Mouse (Mus musculus): ENCODE results near the gene Ctnnbl1. TPM values are rescaled to one million over a fixed set of nuclear protein-coding genes. Genes with fewer than 3 reads are reported as not detected.

Ctnnbl1 gene
- polyA plus RNA-seq, 1 experiment from 2014 or later: 98.8 TPM

DNA sequence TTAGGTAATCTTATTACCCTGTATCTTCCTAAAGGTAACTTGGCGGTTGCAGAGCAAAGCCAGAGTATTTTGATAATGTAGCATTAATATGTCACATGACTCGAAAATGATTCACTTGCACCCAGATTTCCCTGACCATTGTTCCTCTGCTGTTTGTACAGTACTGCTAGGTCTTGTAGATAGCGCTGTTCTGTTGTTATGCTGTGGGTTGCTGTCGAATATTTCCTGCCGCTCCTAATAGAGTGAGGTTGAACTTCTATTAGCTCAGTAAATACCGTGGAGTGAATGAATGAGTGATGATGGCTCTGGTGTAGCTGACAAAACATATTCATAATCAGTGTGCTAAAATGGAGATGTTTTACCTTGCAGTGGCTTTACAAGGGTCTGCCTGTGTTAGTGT lies 22.5 kb downstream of the Ctnnbl1 start:
- 91% methylated on average over 6 of the region's 6 CpGs for WGBS
- no peaks in the 10 kb centered on the region for H3K27me3 ChIP-seq (ENCODE audit: control insufficient read depth, insufficient read depth, low read length)
- no peak for ATAC-seq (ENCODE audit: low FRiP score)
- no peak for DNase-seq (ENCODE audit: low spot score, missing footprints)
- H3K4me3 ChIP-seq (ENCODE audit: low read depth, low read length): no peak overlapping the region
- no peak overlapping the region for H3K27ac ChIP-seq (ENCODE audit: low read depth, low read length)
- no peaks in the 10 kb centered on the region for H3K4me1 ChIP-seq (ENCODE audit: control insufficient read depth, insufficient read depth, low read length)
- no peaks in the 10 kb centered on the region for H3K36me3 ChIP-seq (ENCODE audit: control insufficient read depth, insufficient read depth, low read length)
- no peaks in the 10 kb centered on the region for H3K9me3 ChIP-seq (ENCODE audit: control insufficient read depth, low read length)
- H3K9ac ChIP-seq (ENCODE audit: low read length): no peak overlapping the region
- no peak overlapping the region for H3K4me2 ChIP-seq

GRCm38 (mm10) chr2:157762903-157763302 lies 25.7 kb downstream of the Ctnnbl1 start:
- H3K27me3 ChIP-seq (ENCODE audit: control insufficient read depth, insufficient read depth, low read length): no peaks in the 10 kb centered on the region

DNA sequence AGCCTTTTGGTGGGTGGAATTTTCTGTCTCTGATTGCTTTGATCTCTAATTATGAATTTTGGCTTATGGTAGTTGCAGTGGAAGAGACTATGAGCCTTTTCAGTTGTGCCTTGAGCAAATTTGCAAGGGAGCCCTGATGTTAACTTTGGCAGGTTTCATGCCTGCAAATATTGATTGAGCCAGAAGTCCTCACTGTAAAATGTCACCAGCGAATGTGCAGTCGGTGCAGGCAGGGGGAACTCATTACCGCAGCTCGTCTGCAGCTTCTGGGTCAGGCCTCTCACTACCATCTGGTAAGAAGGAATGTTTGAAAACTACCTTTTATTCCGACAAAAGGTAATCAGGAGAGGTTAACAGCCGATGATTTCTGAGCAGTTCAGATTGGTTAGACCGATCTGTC lies 29.4 kb downstream of the Ctnnbl1 start:
- H3K4me2 ChIP-seq: no peak overlapping the region
- H3K27me3 ChIP-seq (ENCODE audit: control insufficient read depth, insufficient read depth, low read length): no peaks in the 10 kb centered on the region
- H3K9me3 ChIP-seq (ENCODE audit: control insufficient read depth, low read length): no peaks in the 10 kb centered on the region
- WGBS: 91% methylated on average over 7 of the region's 7 CpGs
- no peak overlapping the region for H3K4me3 ChIP-seq (ENCODE audit: low read depth, low read length)
- H3K36me3 ChIP-seq (ENCODE audit: control insufficient read depth, insufficient read depth, low read length): no peaks in the 10 kb centered on the region
- H3K27ac ChIP-seq (ENCODE audit: low read depth, low read length): no peak overlapping the region
- ATAC-seq (ENCODE audit: low FRiP score): no peak
- no peak overlapping the region for H3K9ac ChIP-seq (ENCODE audit: low read length)
- DNase-seq (ENCODE audit: low spot score, missing footprints): no peak
- H3K4me1 ChIP-seq (ENCODE audit: control insufficient read depth, insufficient read depth, low read length): peaks cover 6% of the 10 kb centered on the region

More at GRCm38 (mm10) chr2:157762903-157763302, 25.7 kb downstream of the Ctnnbl1 start:
- H3K27ac ChIP-seq (ENCODE audit: low read depth, low read length): no peak overlapping the region
- no peak overlapping the region for H3K4me2 ChIP-seq
- H3K9ac ChIP-seq (ENCODE audit: low read length): no peak overlapping the region
- H3K36me3 ChIP-seq (ENCODE audit: control insufficient read depth, insufficient read depth, low read length): no peaks in the 10 kb centered on the region
- DNase-seq (ENCODE audit: low spot score, missing footprints) (no peak), ATAC-seq (ENCODE audit: low FRiP score) (no peak)
- no peaks in the 10 kb centered on the region for H3K4me1 ChIP-seq (ENCODE audit: control insufficient read depth, insufficient read depth, low read length)
- no peaks in the 10 kb centered on the region for H3K9me3 ChIP-seq (ENCODE audit: control insufficient read depth, low read length)
- 86% methylated on average over 4 of the region's 4 CpGs for WGBS
- H3K4me3 ChIP-seq (ENCODE audit: low read depth, low read length): no peak overlapping the region

GRCm38 (mm10) chr2:157768682-157769429 lies 31.7 kb downstream of the Ctnnbl1 start:
- WGBS: 30% methylated on average over 10 of the region's 10 CpGs
- Histone ChIP-seq H3K9ac (ENCODE audit: low read length) (no peak overlapping the region), H3K4me3 (ENCODE audit: low read depth, low read length) (no peak overlapping the region), H3K27ac (ENCODE audit: low read depth, low read length) (peak overlapping the region; percentile 15; the same call in 1 of the 2 replicates), H3K4me2 (no peak overlapping the region), H3K9me3 (ENCODE audit: control insufficient read depth, low read length) (no peaks in the 10 kb centered on the region), H3K27me3 (ENCODE audit: control insufficient read depth, insufficient read depth, low read length) (no peaks in the 10 kb centered on the region), H3K4me1 (ENCODE audit: control insufficient read depth, insufficient read depth, low read length) (peaks cover 8% of the 10 kb centered on the region), H3K36me3 (ENCODE audit: control insufficient read depth, insufficient read depth, low read length) (no peaks in the 10 kb centered on the region)
- ATAC-seq (ENCODE audit: low FRiP score): no peak
- DNase-seq (ENCODE audit: low spot score, missing footprints): no peak

DNA sequence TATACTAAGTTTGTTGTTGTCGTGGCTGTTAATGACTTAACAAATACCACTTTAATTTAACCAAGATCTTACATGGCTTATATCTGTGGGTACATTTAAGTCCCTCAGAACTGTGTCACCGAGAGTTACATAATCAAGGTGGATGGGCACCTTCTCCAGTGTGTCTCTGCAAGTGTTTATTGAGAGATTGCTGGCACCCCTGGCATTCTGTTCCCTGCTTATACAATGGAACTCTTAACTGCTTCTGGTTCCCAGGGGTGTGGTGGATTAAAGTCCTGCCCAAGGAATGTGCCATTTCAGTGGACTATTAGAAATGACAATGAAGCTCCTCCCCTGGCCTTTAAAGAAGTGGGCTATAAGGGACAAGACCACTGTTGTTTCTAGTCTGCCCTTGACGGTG lies 33.6 kb downstream of the Ctnnbl1 start:
- no peak for ATAC-seq (ENCODE audit: low FRiP score)
- H3K27me3 ChIP-seq (ENCODE audit: control insufficient read depth, insufficient read depth, low read length): no peaks in the 10 kb centered on the region
- 67% methylated on average over 3 of the region's 3 CpGs for WGBS
- H3K9ac ChIP-seq (ENCODE audit: low read length): no peak overlapping the region
- peaks cover 8% of the 10 kb centered on the region for H3K4me1 ChIP-seq (ENCODE audit: control insufficient read depth, insufficient read depth, low read length)
- H3K36me3 ChIP-seq (ENCODE audit: control insufficient read depth, insufficient read depth, low read length): no peaks in the 10 kb centered on the region
- no peak overlapping the region for H3K4me2 ChIP-seq
- H3K27ac ChIP-seq (ENCODE audit: low read depth, low read length): no peak overlapping the region
- DNase-seq (ENCODE audit: low spot score, missing footprints): no peak
- no peak overlapping the region for H3K4me3 ChIP-seq (ENCODE audit: low read depth, low read length)
- H3K9me3 ChIP-seq (ENCODE audit: control insufficient read depth, low read length): no peaks in the 10 kb centered on the region

DNA sequence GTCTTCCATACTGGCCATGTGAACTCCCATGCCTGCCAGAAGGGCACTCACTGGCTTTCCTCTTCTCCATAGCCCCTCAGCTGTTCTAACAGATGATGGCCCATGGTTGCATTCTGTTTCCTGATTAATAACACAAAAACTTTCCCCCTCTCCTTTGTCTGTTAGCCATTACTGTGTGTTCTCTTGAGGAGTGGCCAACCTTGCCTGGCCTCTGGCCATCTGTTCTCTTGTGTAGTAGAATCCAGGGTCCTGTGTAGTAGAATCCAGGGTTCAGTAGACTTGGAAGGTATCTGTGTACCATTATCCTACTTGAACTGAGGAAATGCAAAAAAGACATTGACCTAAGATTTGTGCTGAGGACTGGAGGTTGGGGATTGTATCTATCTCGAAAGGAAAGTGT lies 36.5 kb downstream of the Ctnnbl1 start:
- H3K27ac ChIP-seq (ENCODE audit: low read depth, low read length): no peak overlapping the region
- no peak overlapping the region for H3K9ac ChIP-seq (ENCODE audit: low read length)
- H3K9me3 ChIP-seq (ENCODE audit: control insufficient read depth, low read length): no peaks in the 10 kb centered on the region
- no peaks in the 10 kb centered on the region for H3K36me3 ChIP-seq (ENCODE audit: control insufficient read depth, insufficient read depth, low read length)
- WGBS: 87% methylated on average over 1 of the region's 1 CpGs
- H3K27me3 ChIP-seq (ENCODE audit: control insufficient read depth, insufficient read depth, low read length): no peaks in the 10 kb centered on the region
- ATAC-seq (ENCODE audit: low FRiP score) (no peak), DNase-seq (ENCODE audit: low spot score, missing footprints) (no peak)
- H3K4me1 ChIP-seq (ENCODE audit: control insufficient read depth, insufficient read depth, low read length): peaks cover 8% of the 10 kb centered on the region
- H3K4me2 ChIP-seq: no peak overlapping the region
- no peak overlapping the region for H3K4me3 ChIP-seq (ENCODE audit: low read depth, low read length)

DNA sequence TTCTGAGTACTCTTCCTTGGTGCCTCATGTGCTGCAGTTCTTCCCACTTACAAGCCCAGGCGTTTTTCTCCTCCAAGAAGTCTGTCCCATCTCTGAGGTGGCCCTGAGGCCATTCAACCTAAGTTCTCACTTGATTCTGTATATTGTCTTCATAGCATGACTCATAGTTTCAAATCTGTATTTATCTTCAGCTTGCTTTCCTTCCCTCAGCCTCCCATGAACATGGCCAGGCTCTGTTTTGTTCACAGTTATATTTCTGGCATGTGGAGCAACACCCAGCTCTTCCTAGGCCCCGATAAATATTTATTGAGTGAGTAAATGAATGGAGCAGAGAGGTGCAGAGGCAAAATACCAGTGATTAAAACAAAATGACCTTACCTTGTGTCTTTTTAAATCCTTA lies 38.8 kb downstream of the Ctnnbl1 start:
- no peaks in the 10 kb centered on the region for H3K9me3 ChIP-seq (ENCODE audit: control insufficient read depth, low read length)
- H3K27ac ChIP-seq (ENCODE audit: low read depth, low read length): no peak overlapping the region
- H3K36me3 ChIP-seq (ENCODE audit: control insufficient read depth, insufficient read depth, low read length): no peaks in the 10 kb centered on the region
- ATAC-seq (ENCODE audit: low FRiP score) (no peak), DNase-seq (ENCODE audit: low spot score, missing footprints) (no peak)
- H3K9ac ChIP-seq (ENCODE audit: low read length): no peak overlapping the region
- 87% methylated on average over 2 of the region's 2 CpGs for WGBS
- no peak overlapping the region for H3K4me2 ChIP-seq
- no peaks in the 10 kb centered on the region for H3K27me3 ChIP-seq (ENCODE audit: control insufficient read depth, insufficient read depth, low read length)
- peaks cover 2% of the 10 kb centered on the region; the same call in 1 of the 2 replicates for H3K4me1 ChIP-seq (ENCODE audit: control insufficient read depth, insufficient read depth, low read length)
- H3K4me3 ChIP-seq (ENCODE audit: low read depth, low read length): no peak overlapping the region

GRCm38 (mm10) chr2:157780956-157781355 lies 43.8 kb downstream of the Ctnnbl1 start:
- 69% methylated on average over 3 of the region's 3 CpGs for WGBS
- Histone ChIP-seq H3K4me3 (ENCODE audit: low read depth, low read length) (no peak overlapping the region), H3K4me1 (ENCODE audit: control insufficient read depth, insufficient read depth, low read length) (no peaks in the 10 kb centered on the region), H3K36me3 (ENCODE audit: control insufficient read depth, insufficient read depth, low read length) (no peaks in the 10 kb centered on the region), H3K27me3 (ENCODE audit: control insufficient read depth, insufficient read depth, low read length) (no peaks in the 10 kb centered on the region), H3K4me2 (no peak overlapping the region), H3K9me3 (ENCODE audit: control insufficient read depth, low read length) (no peaks in the 10 kb centered on the region), H3K9ac (ENCODE audit: low read length) (no peak overlapping the region), H3K27ac (ENCODE audit: low read depth, low read length) (no peak overlapping the region)
- ATAC-seq (ENCODE audit: low FRiP score) (no peak), DNase-seq (ENCODE audit: low spot score, missing footprints) (no peak)

- H3K36me3 ChIP-seq (ENCODE audit: control insufficient read depth, insufficient read depth, low read length): no peaks in the 10 kb centered on the region
- H3K4me3 ChIP-seq (ENCODE audit: low read depth, low read length): no peak overlapping the region
- DNase-seq (ENCODE audit: low spot score, missing footprints) (no peak), ATAC-seq (ENCODE audit: low FRiP score) (no peak)
- no peak overlapping the region for H3K9ac ChIP-seq (ENCODE audit: low read length)
- no peaks in the 10 kb centered on the region for H3K4me1 ChIP-seq (ENCODE audit: control insufficient read depth, insufficient read depth, low read length)
- H3K9me3 ChIP-seq (ENCODE audit: control insufficient read depth, low read length): no peaks in the 10 kb centered on the region
- no peak overlapping the region for H3K4me2 ChIP-seq
- WGBS: 95% methylated on average over 16 of the region's 16 CpGs
- no peak overlapping the region for H3K27ac ChIP-seq (ENCODE audit: low read depth, low read length)
- H3K27me3 ChIP-seq (ENCODE audit: control insufficient read depth, insufficient read depth, low read length): no peaks in the 10 kb centered on the region
Measured at GRCm38 (mm10) chr2:157783152-157783551, 46.0 kb downstream of the Ctnnbl1 start.
